Mouse (Mus musculus): ENCODE data around the gene Olfr126.

Gene Olfr126

GRCm38 (mm10) chr17:37847183-37847582, at the start of gene Olfr126:
Gene Olfr126 (plus strand): TSS chr17:37847483.
- no peak for DNase-seq (ENCODE audit: low read depth, low spot score)

- DNase-seq (ENCODE audit: low read depth, low spot score): no peak
Measured at GRCm38 (mm10) chr17:37799588-37799987, 47.7 kb upstream of the Olfr126 start, which contains the start of gene Olfr124. Gene Olfr124 (plus strand): TSS chr17:37799888.

GRCm38 (mm10) chr17:37832649-37833048, 14.6 kb upstream of the Olfr126 start, which contains the start of gene Olfr125:
Gene Olfr125 (plus strand): TSS chr17:37832949.
- DNase-seq (ENCODE audit: low read depth, low spot score): no peak

GRCm38 (mm10) chr17:37863901-37864300, 16.6 kb downstream of the Olfr126 start:
- no peak for DNase-seq (ENCODE audit: low read depth, low spot score)

- DNase-seq (ENCODE audit: low read depth, low spot score): no peak
Measured at GRCm38 (mm10) chr17:37869676-37870205, 22.5 kb downstream of the Olfr126 start.

GRCm38 (mm10) chr17:37873830-37874229, 26.5 kb downstream of the Olfr126 start:
- no peak for DNase-seq (ENCODE audit: low read depth, low spot score)

GRCm38 (mm10) chr17:37900137-37900536, 52.9 kb downstream of the Olfr126 start, which contains the start of gene Olfr127:
Gene Olfr127 (plus strand): TSS chr17:37900437.
- DNase-seq (ENCODE audit: low read depth, low spot score): no peak
